Mouse (Mus musculus): ENCODE results near the gene Hs3st3b1.

GRCm38 (mm10) chr11:63957207-63957606 is 35.1 kb upstream of the Hs3st3b1 start:
- no peak for TF ChIP-seq POLR2A (IDR thresholded peaks at IDR 0.05; ENCODE audit: insufficient read length, low read depth)
- no peak for TF ChIP-seq E2F4 (IDR thresholded peaks at IDR 0.05; ENCODE audit: insufficient read depth)
- no peak for TF ChIP-seq MAX (IDR thresholded peaks at IDR 0.05; ENCODE audit: low read depth)
- TF ChIP-seq MYOD1 (IDR thresholded peaks at IDR 0.05; ENCODE audit: control insufficient read depth in 1 of 3, insufficient read length in 2 of 3, low read depth in 2 of 3) = no peak
- no peak for TF ChIP-seq CEBPB (IDR thresholded peaks at IDR 0.05; ENCODE audit: insufficient read depth, poor library complexity, severe bottlenecking)
- TF ChIP-seq POLR2AphosphoS2 (IDR thresholded peaks at IDR 0.05; ENCODE audit: insufficient read length, low read depth) = no peak
- no peak for TF ChIP-seq SRF (IDR thresholded peaks at IDR 0.05; ENCODE audit: control insufficient read depth, insufficient read length, low read depth)
- no peak for TF ChIP-seq MYOG (IDR thresholded peaks at IDR 0.05; ENCODE audit: control insufficient read depth in 1 of 3, insufficient read depth in 1 of 3, insufficient read length in 2 of 3, low read depth in 2 of 3)
